Mouse (Mus musculus): ENCODE measurements around the gene Lemd2. TPM values are rescaled to one million over a fixed set of nuclear protein-coding genes. Genes with fewer than 3 reads are reported as not detected.
"Not testable (repeated sequence)": the region's sequence is repeated elsewhere in the genome, so short reads cannot be mapped to it uniquely, and the experiment has no call there.

Lemd2 gene
- total RNA-seq (2021): 10 to 100 TPM; 39.7 to 46.2 TPM

GRCm38 (mm10) chr17:27204075-27204909, at the start of gene Lemd2:
Gene Lemd2, minus strand, starts transcription at chr17:27204469.
- peak; percentile 91 to 96 for DNase-seq (ENCODE audit: extremely low spot score in 1 of 2, low spot score in 1 of 2)

- no peak for DNase-seq (ENCODE audit: extremely low spot score in 1 of 2, low spot score in 1 of 2)
Measured at GRCm38 (mm10) chr17:27251150-27251549, 46.9 kb upstream of the Lemd2 start.

GRCm38 (mm10) chr17:27250461-27250860, 46.2 kb upstream of the Lemd2 start:
- no peak for DNase-seq (ENCODE audit: extremely low spot score in 1 of 2, low spot score in 1 of 2)

GRCm38 (mm10) chr17:27249073-27249472, 44.8 kb upstream of the Lemd2 start:
- DNase-seq (ENCODE audit: extremely low spot score in 1 of 2, low spot score in 1 of 2): no peak

- no peak for DNase-seq (ENCODE audit: extremely low spot score in 1 of 2, low spot score in 1 of 2)
Measured at GRCm38 (mm10) chr17:27247680-27248386, 43.6 kb upstream of the Lemd2 start.

GRCm38 (mm10) chr17:27245851-27246381, 41.6 kb upstream of the Lemd2 start:
- no peak for DNase-seq (ENCODE audit: extremely low spot score in 1 of 2, low spot score in 1 of 2)

- DNase-seq (ENCODE audit: extremely low spot score in 1 of 2, low spot score in 1 of 2): no peak
Measured at GRCm38 (mm10) chr17:27244912-27245311, 40.6 kb upstream of the Lemd2 start.

- DNase-seq (ENCODE audit: extremely low spot score in 1 of 2, low spot score in 1 of 2): peak; percentile 66 to 85
Measured at GRCm38 (mm10) chr17:27242194-27243189, 38.2 kb upstream of the Lemd2 start.

- peak in 1 of 2 experiments; percentile 58 for DNase-seq (ENCODE audit: extremely low spot score in 1 of 2, low spot score in 1 of 2)
Measured at GRCm38 (mm10) chr17:27240556-27241457, 36.5 kb upstream of the Lemd2 start.

- no peak for DNase-seq (ENCODE audit: extremely low spot score in 1 of 2, low spot score in 1 of 2)
Measured at GRCm38 (mm10) chr17:27239941-27240340, 35.7 kb upstream of the Lemd2 start.

GRCm38 (mm10) chr17:27238637-27239036, 34.4 kb upstream of the Lemd2 start:
- no peak for DNase-seq (ENCODE audit: extremely low spot score in 1 of 2, low spot score in 1 of 2)

GRCm38 (mm10) chr17:27237731-27238130, 33.5 kb upstream of the Lemd2 start:
- DNase-seq (ENCODE audit: extremely low spot score in 1 of 2, low spot score in 1 of 2): no peak

- no peak for DNase-seq (ENCODE audit: extremely low spot score in 1 of 2, low spot score in 1 of 2)
Measured at GRCm38 (mm10) chr17:27233298-27233697, 29.0 kb upstream of the Lemd2 start.

GRCm38 (mm10) chr17:27232176-27232575, 27.9 kb upstream of the Lemd2 start:
- DNase-seq (ENCODE audit: extremely low spot score in 1 of 2, low spot score in 1 of 2): no peak

- DNase-seq (ENCODE audit: extremely low spot score in 1 of 2, low spot score in 1 of 2): not testable (repeated sequence)
Measured at GRCm38 (mm10) chr17:27231586-27231985, 27.3 kb upstream of the Lemd2 start.

GRCm38 (mm10) chr17:27231146-27231503, 26.9 kb upstream of the Lemd2 start:
- peak; percentile 55 for DNase-seq (ENCODE audit: extremely low spot score in 1 of 2, low spot score in 1 of 2)

GRCm38 (mm10) chr17:27230455-27231145, 26.3 kb upstream of the Lemd2 start:
- DNase-seq (ENCODE audit: extremely low spot score in 1 of 2, low spot score in 1 of 2): no peak

GRCm38 (mm10) chr17:27229710-27230454, 25.6 kb upstream of the Lemd2 start:
- DNase-seq (ENCODE audit: extremely low spot score in 1 of 2, low spot score in 1 of 2): no peak
